Mouse (Mus musculus) inflammation-experienced regulatory T-cells, adult 6 months (primary cell): ENCODE results near the gene Ache. TPM values are rescaled to one million over a fixed set of nuclear protein-coding genes. Genes with fewer than 3 reads are reported as not detected.
A peak's percentile ranks its signal among the peaks of the same experiment; 100 is the strongest.

Source experiments
- ATAC-seq: one replicate; pipeline ENCODE4 v1.8.0; 2017
- polyA plus RNA-seq, 3 experiments: library from polyadenylated mRNA; unstranded; fragments of 100-300 nt; shearing (Covaris generic); gene quantifications; one replicate each; pipeline ENCODE4 v1.2.1; 2017

Ache gene
- polyA plus RNA-seq, 3 experiments from 2014 or later: not detected

GRCm38 (mm10) chr5:137295712-137296111 lies 8.4 kb downstream of the Ache start:
- no peak for ATAC-seq

GRCm38 (mm10) chr5:137297126-137297525 lies 9.8 kb downstream of the Ache start:
- no peak for ATAC-seq

- ATAC-seq: no peak
These were observed 11.9 kb downstream of the Ache start for GRCm38 (mm10) chr5:137299240-137299639.

DNA sequence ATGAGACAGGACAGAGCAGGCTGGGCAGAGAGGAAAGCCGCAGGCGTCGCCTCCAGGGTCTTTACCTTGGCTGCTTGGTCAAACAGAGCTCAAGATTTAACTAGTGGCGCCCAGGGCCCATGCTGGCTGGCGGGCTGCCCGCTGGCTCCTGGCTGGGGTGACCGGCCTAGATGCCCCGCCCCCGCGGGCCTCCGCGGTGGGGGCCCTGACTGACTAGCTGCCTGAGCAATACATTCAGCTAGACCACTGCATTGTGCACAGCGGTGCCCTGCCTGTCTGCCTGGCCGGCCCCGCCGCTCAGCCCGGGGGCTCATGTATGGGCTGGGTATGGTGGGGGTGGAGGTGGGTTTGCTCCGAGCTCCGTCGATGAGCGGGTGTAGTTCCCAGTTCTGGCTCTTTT lies 13.9 kb downstream of the Ache start:
- no peak for ATAC-seq

- no peak for ATAC-seq
These were observed 16.3 kb downstream of the Ache start for GRCm38 (mm10) chr5:137303609-137304008.

- ATAC-seq: no peak
These were observed 16.8 kb downstream of the Ache start for GRCm38 (mm10) chr5:137304165-137304564.

- no peak for ATAC-seq
These were observed 17.5 kb downstream of the Ache start for GRCm38 (mm10) chr5:137304816-137305215.

GRCm38 (mm10) chr5:137305822-137306221 lies 18.5 kb downstream of the Ache start:
- ATAC-seq: no peak

DNA sequence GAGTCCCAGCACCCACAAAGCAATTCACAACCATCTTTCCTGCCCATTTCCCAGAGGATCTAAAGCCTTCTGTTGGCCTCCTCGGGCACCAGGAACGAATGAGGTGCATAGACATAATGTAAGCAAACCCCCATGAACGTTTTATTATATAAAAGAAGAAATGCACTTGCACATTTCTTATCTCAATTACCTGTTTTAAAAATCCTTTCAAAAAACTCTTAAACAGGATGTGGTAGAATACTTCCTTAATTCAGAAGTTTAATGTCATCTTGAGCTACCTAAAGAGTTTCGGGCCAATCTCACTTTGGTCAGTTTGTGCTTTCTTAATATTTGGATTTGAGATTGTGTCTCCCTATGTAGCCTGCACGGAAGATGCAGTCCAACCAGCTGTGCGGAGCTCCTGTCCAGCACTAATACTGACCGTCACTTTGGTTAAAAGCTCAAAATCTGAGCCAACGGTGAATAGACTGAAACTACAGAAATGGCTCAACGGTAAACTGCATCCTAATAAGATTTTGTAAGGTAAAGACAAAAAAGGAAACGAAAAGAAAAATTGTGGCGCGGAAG lies 19.2 kb downstream of the Ache start:
- ATAC-seq: peak; percentile 46

- peak; percentile 89 for ATAC-seq
These were observed 20.0 kb downstream of the Ache start, which contains the start of gene Srrt for GRCm38 (mm10) chr5:137307071-137307912. Gene Srrt, minus strand, starts transcription at chr5:137307674.

DNA sequence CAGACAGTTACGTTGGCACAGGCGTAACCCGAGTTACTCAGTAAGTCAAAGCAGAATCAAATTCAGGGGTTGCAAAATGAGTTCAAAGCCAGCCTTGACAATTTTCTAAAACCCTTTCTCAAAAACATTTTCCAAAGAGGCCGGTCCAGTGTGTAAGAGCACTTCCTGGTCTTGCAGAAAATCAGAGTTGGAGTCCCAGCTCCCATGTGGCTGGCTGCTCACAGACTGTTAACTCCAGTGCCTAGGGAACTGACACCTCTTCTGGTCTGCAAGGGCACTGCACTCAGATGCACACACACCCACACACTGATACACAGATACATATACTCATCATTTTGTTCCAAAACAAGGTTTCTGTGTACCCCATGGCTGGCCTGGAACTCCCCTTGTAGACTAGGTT lies 21.0 kb downstream of the Ache start:
- no peak for ATAC-seq

- ATAC-seq: no peak
These were observed 26.3 kb downstream of the Ache start for GRCm38 (mm10) chr5:137313466-137314192.

GRCm38 (mm10) chr5:137314193-137315083 lies 27.1 kb downstream of the Ache start, which contains the start of gene Trip6:
Gene Trip6, minus strand, starts transcription at chr5:137314404.
- ATAC-seq: no peak

DNA sequence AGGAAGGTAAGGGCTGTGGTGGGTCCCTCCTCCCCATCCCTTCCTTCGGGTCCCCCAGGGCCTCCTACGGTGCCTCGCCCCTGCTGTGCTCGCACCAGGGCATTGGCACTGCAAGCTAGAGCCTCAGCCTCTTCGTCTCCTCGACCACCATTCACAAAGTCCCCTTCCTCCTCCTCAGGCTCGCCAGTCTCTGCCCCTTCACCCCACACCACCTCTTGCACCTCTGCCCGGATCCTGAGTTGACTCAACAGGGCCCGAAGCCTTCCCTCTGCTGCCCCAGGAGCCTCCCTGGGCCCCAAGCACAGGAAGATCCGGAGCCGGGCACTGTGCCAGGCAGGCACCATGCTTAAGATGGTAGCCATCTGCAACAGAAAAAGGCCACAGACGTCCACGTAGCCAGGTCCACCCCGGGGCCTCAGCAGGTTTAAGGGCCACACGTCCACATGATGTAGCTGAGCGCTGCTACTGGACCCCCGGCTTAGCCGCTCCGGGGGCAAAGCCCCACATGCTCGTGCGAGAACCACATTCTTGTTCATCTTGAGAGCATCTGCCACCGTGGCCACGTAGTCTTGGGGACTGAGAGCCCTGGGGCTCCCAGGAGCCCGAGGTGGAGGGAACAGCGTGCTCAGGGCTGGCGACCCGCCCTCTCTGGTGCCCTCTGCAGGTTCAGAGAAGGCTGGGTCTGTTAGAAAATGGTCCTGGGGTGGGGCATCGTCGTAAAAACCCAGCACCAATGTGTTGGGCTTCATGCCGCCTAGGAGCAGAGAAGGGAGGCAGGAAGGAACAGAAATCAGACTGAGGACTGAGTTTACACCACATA lies 28.0 kb downstream of the Ache start:
- ATAC-seq: peak; percentile 41

GRCm38 (mm10) chr5:137317361-137317760 lies 30.0 kb downstream of the Ache start:
- ATAC-seq: no peak

GRCm38 (mm10) chr5:137318570-137318969 lies 31.3 kb downstream of the Ache start:
- no peak for ATAC-seq

GRCm38 (mm10) chr5:137320996-137321395 lies 33.7 kb downstream of the Ache start:
- no peak for ATAC-seq

DNA sequence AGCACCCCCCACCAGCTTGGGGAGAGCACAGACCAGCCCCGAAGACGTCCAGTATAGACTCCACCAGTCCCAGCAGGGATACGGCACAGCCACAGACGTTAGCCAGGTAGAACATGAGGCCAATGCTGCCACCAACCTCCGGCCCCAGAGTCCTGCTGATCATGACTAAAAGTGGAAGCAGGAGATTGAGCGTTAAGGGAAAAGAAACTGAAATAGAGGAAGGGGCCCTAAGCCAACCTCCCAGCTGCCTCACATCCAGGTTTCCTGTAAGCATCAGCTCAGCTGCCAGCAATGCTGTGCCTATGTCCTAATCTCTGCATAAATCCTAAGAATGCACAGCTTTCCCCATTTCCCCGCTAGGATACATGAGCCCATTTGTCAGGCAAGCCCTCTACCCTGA lies 43.6 kb downstream of the Ache start:
- ATAC-seq: no peak

DNA sequence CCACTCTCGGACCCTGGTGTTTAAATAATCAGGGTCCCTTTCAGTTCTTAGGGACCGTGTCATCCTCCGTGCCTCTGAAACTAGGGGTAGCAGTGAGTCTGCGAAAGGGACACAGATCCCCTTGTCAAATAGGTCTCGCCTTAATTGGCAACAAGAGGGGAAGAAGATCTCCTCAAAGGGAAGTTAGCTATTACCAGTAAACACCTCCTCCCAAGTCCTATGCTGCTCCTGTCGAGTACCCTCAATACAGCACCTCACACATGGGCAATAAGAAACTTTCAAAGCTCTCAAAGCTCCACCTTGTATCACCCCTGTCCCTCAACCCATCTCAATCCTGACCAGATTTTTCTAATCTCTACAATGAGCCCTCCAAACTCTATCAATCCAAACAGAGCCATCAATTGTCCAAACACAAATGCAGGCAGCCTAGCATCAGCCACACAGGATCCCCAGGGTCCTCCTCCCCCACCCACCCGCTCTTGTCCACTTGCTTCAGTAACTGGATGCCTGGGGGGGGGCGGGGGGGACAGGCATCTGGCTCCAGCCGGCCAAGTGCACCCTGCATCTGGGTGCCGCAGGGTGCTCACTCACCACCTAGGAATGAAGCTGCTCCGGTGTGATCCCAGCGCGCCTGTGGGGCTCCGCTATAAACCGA lies 45.7 kb downstream of the Ache start:
- no peak for ATAC-seq

DNA sequence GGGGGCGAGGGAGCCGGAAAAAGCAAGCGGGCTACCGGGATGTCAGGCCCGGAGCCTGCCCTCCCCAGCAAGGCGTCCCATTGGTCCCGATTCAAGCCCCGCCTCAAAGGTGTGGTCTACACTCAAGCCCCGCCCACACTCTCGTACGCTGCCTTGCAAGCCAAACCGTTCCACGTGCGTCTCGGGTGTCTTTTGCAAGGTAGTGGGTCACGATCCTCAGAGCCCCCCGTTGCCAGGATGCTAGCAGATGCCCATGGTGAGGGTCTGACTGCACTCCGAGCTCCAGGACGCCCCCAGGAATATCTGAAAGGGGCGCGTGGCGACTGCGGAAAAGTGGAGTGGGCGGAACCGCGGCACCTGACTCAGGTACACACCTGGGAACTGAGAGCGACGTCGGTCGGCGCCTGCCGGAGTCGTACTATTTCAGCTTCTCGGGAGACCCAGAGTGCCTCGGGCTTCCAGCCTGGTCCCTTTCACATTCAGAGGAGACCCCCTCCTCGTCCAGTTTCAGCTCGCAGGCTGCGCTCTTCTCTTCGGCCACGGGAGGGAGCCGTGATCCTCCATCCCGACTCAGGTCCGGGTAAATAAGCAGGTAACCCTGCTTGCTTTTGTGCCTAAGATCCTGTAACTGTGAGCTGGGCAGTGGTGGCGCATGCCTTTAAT lies 46.3 kb downstream of the Ache start, which contains the start of gene Slc12a9:
Gene Slc12a9 (minus strand): TSS at position 86 of the 663 bp plus-strand sequence.
- peak; percentile 93 for ATAC-seq
